Mouse (Mus musculus) myocyte (in vitro differentiated cells): ENCODE results near the gene Taf8. TPM values are rescaled to one million over a fixed set of nuclear protein-coding genes. Genes with fewer than 3 reads are reported as not detected.

Source experiments
- H3K27me3 ChIP-seq: one replicate; pipeline ENCODE4 v1.6.1; 2011; ENCODE audit not compliant: control insufficient read depth, insufficient read depth, insufficient read length
- H3K36me3 ChIP-seq: one replicate; pipeline ENCODE4 v1.6.1; 2011; ENCODE audit not compliant: control insufficient read depth, insufficient read depth
- H3K4me2 ChIP-seq: one replicate; pipeline ENCODE4 v1.6.1; 2011; ENCODE audit warnings: low read depth, control low read depth
- H3K4me3 ChIP-seq: one replicate; pipeline ENCODE4 v1.5.1; 2011; ENCODE audit warnings: mild to moderate bottlenecking, control low read depth, moderate library complexity
- H3K79me2 ChIP-seq: one replicate; pipeline ENCODE4 v1.6.1; 2011; ENCODE audit not compliant: control insufficient read depth, insufficient read depth
- H3ac ChIP-seq: one replicate; pipeline ENCODE4 v1.6.1; 2011; ENCODE audit not compliant: control insufficient read depth, insufficient read length
- CEBPB ChIP-seq: IDR thresholded peaks from 2 replicates; pipeline ENCODE4 v1.6.1; 2011; ENCODE audit warnings: mild to moderate bottlenecking, moderate library complexity; ENCODE audit not compliant: poor library complexity, insufficient read depth, severe bottlenecking
- E2F4 ChIP-seq: IDR thresholded peaks from one replicate; pipeline ENCODE4 v1.6.1; 2011; ENCODE audit warnings: mild to moderate bottlenecking, control low read depth, moderate library complexity; ENCODE audit not compliant: insufficient read depth
- MAX ChIP-seq: IDR thresholded peaks from one replicate; pipeline ENCODE4 v1.6.1; 2011; ENCODE audit warnings: low read depth, mild to moderate bottlenecking, control low read depth
- MYOD1 ChIP-seq, 3 experiments: IDR thresholded peaks; one replicate each; pipeline ENCODE4 v1.6.1; 2011; ENCODE audit warnings: control low read depth in 2 of 3, low read depth in 2 of 3, mild to moderate bottlenecking in 2 of 3, moderate library complexity in 1 of 3; ENCODE audit not compliant: insufficient read length in 2 of 3, control insufficient read depth in 1 of 3
- MYOG ChIP-seq, 3 experiments: IDR thresholded peaks; one replicate each; pipeline ENCODE4 v1.6.1; 2011; ENCODE audit warnings: control low read depth in 2 of 3, low read depth in 2 of 3, mild to moderate bottlenecking in 2 of 3; ENCODE audit not compliant: insufficient read length in 2 of 3, control insufficient read depth in 1 of 3, insufficient read depth in 1 of 3
- POLR2A ChIP-seq: IDR thresholded peaks from one replicate; pipeline ENCODE4 v1.6.1; 2011; ENCODE audit warnings: low read depth, mild to moderate bottlenecking, control low read depth, moderate library complexity; ENCODE audit not compliant: insufficient read length
- POLR2AphosphoS2 ChIP-seq: IDR thresholded peaks from one replicate; pipeline ENCODE4 v1.6.1; 2011; ENCODE audit warnings: low read depth, control low read depth; ENCODE audit not compliant: insufficient read length
- REST ChIP-seq: IDR thresholded peaks from one replicate; pipeline ENCODE4 v1.6.1; 2011; ENCODE audit warnings: mild to moderate bottlenecking, control low read depth, moderate library complexity; ENCODE audit not compliant: insufficient read depth, insufficient read length
- SRF ChIP-seq: IDR thresholded peaks from one replicate; pipeline ENCODE4 v1.6.1; 2011; ENCODE audit warnings: low read depth; ENCODE audit not compliant: control insufficient read depth, insufficient read length
- TCF12 ChIP-seq: IDR thresholded peaks from one replicate; pipeline ENCODE4 v1.6.1; 2011; ENCODE audit warnings: mild to moderate bottlenecking, control low read depth; ENCODE audit not compliant: poor library complexity, insufficient read depth, severe bottlenecking
- TCF3 ChIP-seq: IDR thresholded peaks from one replicate; pipeline ENCODE4 v1.6.1; 2011; ENCODE audit warnings: low read depth, control low read depth; ENCODE audit not compliant: insufficient read length
- USF1 ChIP-seq: IDR thresholded peaks from one replicate; pipeline ENCODE4 v1.6.1; 2011; ENCODE audit warnings: low read depth, mild to moderate bottlenecking, control low read depth, moderate library complexity
- polyA plus RNA-seq: library from polyadenylated mRNA; unstranded; fragments of >200 nt; fragmentation: generic; extraction: Trizol; gene quantifications from one replicate; pipeline ENCODE4 v1.2.1, GENCODE M21; 2012; ENCODE audit warnings: missing spikeins

The Taf8 gene
- polyA plus RNA-seq, 1 experiment = 13.4 TPM

- Histone ChIP-seq H3K79me2 (no peaks in the 10 kb centered on the region), H3K4me3 (no peak overlapping the region), H3K27me3 (peaks cover 6% of the 10 kb centered on the region), H3K36me3 (no peaks in the 10 kb centered on the region), H3ac (no peak overlapping the region), H3K4me2 (no peak overlapping the region)
- TF ChIP-seq TCF3 (no peak), CEBPB (no peak), MYOD1 (IDR thresholded peaks at IDR 0.05; ENCODE audit: control insufficient read depth in 1 of 3, insufficient read length in 2 of 3, low read depth in 2 of 3) (no peak), USF1 (no peak), SRF (no peak), MYOG (IDR thresholded peaks at IDR 0.05; ENCODE audit: control insufficient read depth in 1 of 3, insufficient read depth in 1 of 3, insufficient read length in 2 of 3, low read depth in 2 of 3) (no peak), POLR2AphosphoS2 (no peak), REST (no peak), MAX (no peak), TCF12 (no peak), POLR2A (no peak), E2F4 (no peak)
Observed at GRCm38 (mm10) chr17:47474250-47474649, 27.8 kb downstream of the Taf8 start.

GRCm38 (mm10) chr17:47473434-47473974 lies 28.6 kb downstream of the Taf8 start:
- Histone ChIP-seq H3K4me2 (no peak overlapping the region), H3ac (no peak overlapping the region), H3K27me3 (peaks cover 11% of the 10 kb centered on the region), H3K79me2 (no peaks in the 10 kb centered on the region), H3K36me3 (no peaks in the 10 kb centered on the region), H3K4me3 (no peak overlapping the region)
- TF ChIP-seq TCF12 (no peak), MYOD1 (IDR thresholded peaks at IDR 0.05; ENCODE audit: control insufficient read depth in 1 of 3, insufficient read length in 2 of 3, low read depth in 2 of 3) (peak in 1 of 3 experiments; percentile 3)

GRCm38 (mm10) chr17:47472435-47473350 lies 29.4 kb downstream of the Taf8 start:
- Histone ChIP-seq H3K4me3 (no peak overlapping the region), H3K79me2 (no peaks in the 10 kb centered on the region), H3K4me2 (peak overlapping the region; percentile 52), H3K27me3 (peaks cover 19% of the 10 kb centered on the region), H3K36me3 (no peaks in the 10 kb centered on the region), H3ac (no peak overlapping the region)
- TF ChIP-seq MYOG (IDR thresholded peaks at IDR 0.05; ENCODE audit: control insufficient read depth in 1 of 3, insufficient read depth in 1 of 3, insufficient read length in 2 of 3, low read depth in 2 of 3) (peak in 1 of 3 experiments; percentile 59), MAX (no peak), REST (no peak), E2F4 (no peak), SRF (no peak), CEBPB (no peak), TCF12 (no peak), POLR2A (no peak), MYOD1 (IDR thresholded peaks at IDR 0.05; ENCODE audit: control insufficient read depth in 1 of 3, insufficient read length in 2 of 3, low read depth in 2 of 3) (peak in 1 of 3 experiments; percentile 57), POLR2AphosphoS2 (no peak), USF1 (no peak), TCF3 (no peak)

GRCm38 (mm10) chr17:47470686-47471085 lies 31.4 kb downstream of the Taf8 start:
- TF ChIP-seq USF1 (no peak), MYOG (IDR thresholded peaks at IDR 0.05; ENCODE audit: control insufficient read depth in 1 of 3, insufficient read depth in 1 of 3, insufficient read length in 2 of 3, low read depth in 2 of 3) (no peak), MYOD1 (IDR thresholded peaks at IDR 0.05; ENCODE audit: control insufficient read depth in 1 of 3, insufficient read length in 2 of 3, low read depth in 2 of 3) (no peak), MAX (no peak), TCF12 (no peak), E2F4 (no peak), POLR2AphosphoS2 (no peak), POLR2A (no peak), REST (no peak), SRF (no peak), CEBPB (no peak), TCF3 (no peak)
- Histone ChIP-seq H3K4me2 (no peak overlapping the region), H3K27me3 (peaks cover 37% of the 10 kb centered on the region), H3K4me3 (no peak overlapping the region), H3ac (no peak overlapping the region), H3K79me2 (no peaks in the 10 kb centered on the region), H3K36me3 (no peaks in the 10 kb centered on the region)

GRCm38 (mm10) chr17:47470121-47470520 lies 32.0 kb downstream of the Taf8 start:
- no peak overlapping the region for H3K4me2 ChIP-seq
- H3K27me3 ChIP-seq = peaks cover 42% of the 10 kb centered on the region
- H3K4me3 ChIP-seq = no peak overlapping the region
- no peaks in the 10 kb centered on the region for H3K36me3 ChIP-seq
- no peak overlapping the region for H3ac ChIP-seq
- TF ChIP-seq MYOG (IDR thresholded peaks at IDR 0.05; ENCODE audit: control insufficient read depth in 1 of 3, insufficient read depth in 1 of 3, insufficient read length in 2 of 3, low read depth in 2 of 3) (no peak), POLR2AphosphoS2 (no peak), TCF3 (no peak), TCF12 (no peak), MYOD1 (IDR thresholded peaks at IDR 0.05; ENCODE audit: control insufficient read depth in 1 of 3, insufficient read length in 2 of 3, low read depth in 2 of 3) (no peak), USF1 (no peak), POLR2A (no peak), REST (no peak), CEBPB (no peak), SRF (no peak), E2F4 (no peak), MAX (no peak)
- no peaks in the 10 kb centered on the region for H3K79me2 ChIP-seq
